Mouse (Mus musculus): ENCODE measurements around the gene Lrp1.
A peak's percentile ranks its signal among the peaks of the same experiment; 100 is the strongest.

Gene Lrp1

GRCm38 (mm10) chr10:127590831-127591451 lies 30.0 kb downstream of the Lrp1 start:
- DNase-seq: no peak

- DNase-seq: no peak
These were observed 30.7 kb downstream of the Lrp1 start for GRCm38 (mm10) chr10:127590256-127590655.

- DNase-seq: no peak
These were observed 33.2 kb downstream of the Lrp1 start for GRCm38 (mm10) chr10:127587776-127588175.

GRCm38 (mm10) chr10:127586209-127586608 lies 34.7 kb downstream of the Lrp1 start:
- no peak for DNase-seq

GRCm38 (mm10) chr10:127585598-127585997 lies 35.4 kb downstream of the Lrp1 start:
- DNase-seq: no peak

- no peak for DNase-seq
These were observed 37.3 kb downstream of the Lrp1 start for GRCm38 (mm10) chr10:127583649-127584048.

GRCm38 (mm10) chr10:127581291-127581690 lies 39.7 kb downstream of the Lrp1 start:
- DNase-seq: no peak

- DNase-seq: no peak
These were observed 43.0 kb downstream of the Lrp1 start for GRCm38 (mm10) chr10:127577982-127578381.

- DNase-seq: no peak
These were observed 43.8 kb downstream of the Lrp1 start for GRCm38 (mm10) chr10:127577156-127577555.

- peak; percentile 37 for DNase-seq
These were observed 44.5 kb downstream of the Lrp1 start for GRCm38 (mm10) chr10:127576381-127576961.

GRCm38 (mm10) chr10:127575741-127576140 lies 45.2 kb downstream of the Lrp1 start:
- DNase-seq: no peak

GRCm38 (mm10) chr10:127572281-127572680 lies 48.7 kb downstream of the Lrp1 start:
- DNase-seq: no peak

- no peak for DNase-seq
These were observed 49.9 kb downstream of the Lrp1 start for GRCm38 (mm10) chr10:127570937-127571641.

GRCm38 (mm10) chr10:127570384-127570783 lies 50.6 kb downstream of the Lrp1 start:
- DNase-seq: no peak

- no peak for DNase-seq
These were observed 51.5 kb downstream of the Lrp1 start for GRCm38 (mm10) chr10:127569450-127569849.

GRCm38 (mm10) chr10:127566553-127567326 lies 54.2 kb downstream of the Lrp1 start:
- no peak for DNase-seq

GRCm38 (mm10) chr10:127564301-127564700 lies 56.6 kb downstream of the Lrp1 start:
- no peak for DNase-seq

- no peak for DNase-seq
These were observed 57.1 kb downstream of the Lrp1 start for GRCm38 (mm10) chr10:127563840-127564239.

GRCm38 (mm10) chr10:127561145-127561544 lies 59.8 kb downstream of the Lrp1 start:
- DNase-seq: no peak

- DNase-seq: no peak
These were observed 63.6 kb downstream of the Lrp1 start for GRCm38 (mm10) chr10:127557397-127557796.

GRCm38 (mm10) chr10:127555703-127556102 lies 65.2 kb downstream of the Lrp1 start:
- DNase-seq: no peak

- DNase-seq: no peak
These were observed 71.1 kb downstream of the Lrp1 start for GRCm38 (mm10) chr10:127549892-127550291.

GRCm38 (mm10) chr10:127548236-127548635 lies 72.7 kb downstream of the Lrp1 start:
- no peak for DNase-seq

Measured in right cerebral cortex, postnatal 25 days (tissue).